Mouse (Mus musculus): ENCODE measurements around the gene Grb2.

The Grb2 gene

DNA sequence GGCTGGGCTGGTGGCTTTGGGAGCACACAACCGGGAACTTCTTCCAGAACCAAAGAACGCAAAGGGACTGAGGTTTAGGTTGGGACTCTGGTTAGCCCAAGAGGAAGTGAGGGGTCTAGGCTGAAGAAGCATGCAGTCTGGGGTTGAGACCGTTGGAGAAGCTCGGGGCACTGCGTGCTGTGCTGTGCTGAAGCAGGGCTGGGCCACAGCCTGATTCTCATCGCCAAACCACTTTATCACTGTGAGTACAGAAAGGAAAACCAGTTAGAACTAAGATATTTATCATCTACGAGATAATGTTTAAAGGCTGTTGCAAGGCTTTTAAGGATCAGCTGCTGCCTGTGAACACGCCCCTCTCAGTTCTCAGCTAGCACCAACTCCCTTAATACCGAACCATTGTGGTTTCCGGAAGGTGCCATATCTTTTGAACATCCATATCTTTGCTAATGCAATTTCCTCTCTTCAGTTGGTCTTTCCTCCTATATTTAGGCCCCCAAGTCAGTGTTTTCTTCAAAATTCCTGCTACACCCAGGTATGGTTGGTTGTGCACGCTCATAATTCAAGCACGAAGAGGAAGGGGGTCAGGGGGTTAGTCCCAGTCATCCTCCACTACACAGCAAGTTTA is 4.4 kb upstream of the Grb2 start:
- in situ Hi-C loops (cut with MboI, MseI), result no loop called here

DNA sequence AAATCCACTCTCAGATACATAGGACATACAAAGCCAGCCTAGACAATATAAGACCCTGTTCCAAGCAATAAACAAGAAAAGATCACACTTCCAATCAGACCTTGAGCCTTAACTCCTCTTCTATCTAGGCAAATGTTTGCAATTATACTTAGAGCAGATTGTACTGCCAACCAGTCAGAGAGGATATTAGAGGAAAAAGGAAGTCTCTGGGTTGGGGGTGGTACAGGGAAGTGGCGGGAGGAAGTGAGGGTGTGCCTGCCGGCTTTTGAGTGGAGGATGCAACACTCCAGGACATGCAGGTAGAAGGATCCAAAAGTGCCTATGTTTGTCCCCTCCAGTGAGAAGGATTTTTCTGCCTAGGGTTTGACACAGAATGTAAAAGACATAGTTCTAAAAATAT is 3.9 kb upstream of the Grb2 start:
- in situ Hi-C loops (cut with MboI, MseI), result no loop called here

DNA sequence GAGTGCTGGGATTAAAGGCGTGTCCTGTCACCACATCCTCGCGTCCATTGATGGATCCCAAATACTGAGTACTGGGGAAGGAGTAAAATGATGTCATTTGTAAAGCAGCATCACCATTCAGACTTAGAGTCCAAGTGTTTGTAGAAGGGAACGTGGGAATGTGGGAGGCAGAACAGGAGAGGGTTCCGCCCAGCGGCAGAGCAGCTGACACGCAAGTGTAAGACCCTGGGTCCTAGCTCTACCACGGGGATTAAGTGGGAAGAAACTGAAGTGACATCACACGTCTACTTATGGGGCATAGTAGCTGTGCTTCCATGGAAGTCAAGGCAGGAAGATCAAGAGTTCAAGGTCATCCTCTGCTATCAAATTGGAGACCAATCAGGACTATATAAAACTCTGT is 2.7 kb upstream of the Grb2 start:
- in situ Hi-C loops (cut with MboI, MseI), result no loop called here

DNA sequence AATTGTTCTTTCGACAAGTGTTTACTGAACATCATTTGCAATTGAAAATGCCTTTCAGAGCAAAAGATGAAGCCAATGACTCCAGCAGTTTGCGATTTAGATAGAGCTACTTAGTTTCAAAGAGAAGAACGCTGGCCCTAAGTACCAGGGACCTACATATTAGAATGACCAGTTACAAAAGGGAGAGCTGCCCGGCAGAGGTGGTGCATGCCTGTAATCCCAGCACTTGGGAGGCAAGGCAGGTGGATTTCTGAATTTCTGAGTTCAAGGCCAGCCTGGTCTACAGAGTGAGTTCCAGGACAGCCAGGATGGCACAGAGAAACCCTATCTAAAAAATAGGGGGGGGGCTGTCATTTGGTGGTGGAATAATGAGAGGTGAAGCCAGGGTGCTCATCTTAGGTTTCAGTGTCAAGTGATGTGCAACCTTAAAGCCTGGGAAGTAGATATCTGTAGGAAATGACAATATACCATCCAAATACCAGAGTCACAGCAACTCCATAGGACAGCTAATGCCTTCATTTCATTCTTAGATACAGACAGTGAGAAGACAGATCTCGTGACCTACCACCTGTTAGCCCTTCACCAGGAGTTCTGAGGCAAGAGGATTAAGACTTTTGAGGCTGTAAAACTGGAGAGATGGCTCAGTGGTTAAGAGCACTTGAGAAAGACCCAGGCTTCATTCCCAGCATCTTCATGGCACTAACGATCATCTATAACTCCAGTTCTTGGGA is 1.6 kb upstream of the Grb2 start:
- in situ Hi-C loops (cut with MboI, MseI), result no loop called here

DNA sequence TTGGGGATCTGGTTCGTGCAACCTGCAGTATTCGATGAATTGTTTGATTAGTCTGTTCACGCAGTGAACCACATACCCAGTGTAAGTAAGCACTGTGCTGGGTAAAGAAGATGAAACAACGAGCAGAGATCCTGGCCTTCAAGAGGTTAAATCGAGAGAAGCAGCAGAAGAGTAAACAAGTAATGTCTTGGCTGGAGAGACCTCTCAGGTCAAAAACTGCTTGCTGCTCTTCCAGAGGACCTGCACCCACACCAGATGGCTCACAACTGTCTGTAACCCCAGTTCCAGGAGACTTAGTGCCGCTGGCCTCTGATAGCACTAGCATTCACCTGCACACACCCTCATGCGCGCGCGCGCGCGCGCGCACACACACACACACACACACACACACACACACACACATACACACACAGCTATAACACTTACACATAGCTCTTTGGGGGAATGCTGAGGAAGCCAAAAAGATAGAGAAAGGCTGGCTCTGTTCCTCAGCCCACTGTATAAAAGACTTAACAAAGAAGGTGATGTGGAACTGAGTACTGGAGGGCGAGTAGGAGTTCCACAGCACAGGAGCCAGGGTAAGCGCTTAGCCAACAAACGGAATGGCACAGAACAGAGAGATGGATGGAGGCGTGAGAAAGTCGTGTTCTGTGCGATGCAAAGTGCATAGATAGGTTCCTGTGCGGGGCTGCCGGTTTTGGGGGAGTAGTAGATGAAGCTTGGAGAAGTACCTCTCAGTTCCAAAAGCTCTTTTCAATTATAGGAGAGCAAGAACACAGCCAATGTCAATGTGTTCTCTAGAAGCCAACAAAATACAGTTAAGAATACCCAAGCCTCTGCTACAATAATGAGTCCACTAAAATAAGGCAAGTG is 795 bp upstream of the Grb2 start:
- in situ Hi-C loops (cut with MboI, MseI), result no loop called here

DNA sequence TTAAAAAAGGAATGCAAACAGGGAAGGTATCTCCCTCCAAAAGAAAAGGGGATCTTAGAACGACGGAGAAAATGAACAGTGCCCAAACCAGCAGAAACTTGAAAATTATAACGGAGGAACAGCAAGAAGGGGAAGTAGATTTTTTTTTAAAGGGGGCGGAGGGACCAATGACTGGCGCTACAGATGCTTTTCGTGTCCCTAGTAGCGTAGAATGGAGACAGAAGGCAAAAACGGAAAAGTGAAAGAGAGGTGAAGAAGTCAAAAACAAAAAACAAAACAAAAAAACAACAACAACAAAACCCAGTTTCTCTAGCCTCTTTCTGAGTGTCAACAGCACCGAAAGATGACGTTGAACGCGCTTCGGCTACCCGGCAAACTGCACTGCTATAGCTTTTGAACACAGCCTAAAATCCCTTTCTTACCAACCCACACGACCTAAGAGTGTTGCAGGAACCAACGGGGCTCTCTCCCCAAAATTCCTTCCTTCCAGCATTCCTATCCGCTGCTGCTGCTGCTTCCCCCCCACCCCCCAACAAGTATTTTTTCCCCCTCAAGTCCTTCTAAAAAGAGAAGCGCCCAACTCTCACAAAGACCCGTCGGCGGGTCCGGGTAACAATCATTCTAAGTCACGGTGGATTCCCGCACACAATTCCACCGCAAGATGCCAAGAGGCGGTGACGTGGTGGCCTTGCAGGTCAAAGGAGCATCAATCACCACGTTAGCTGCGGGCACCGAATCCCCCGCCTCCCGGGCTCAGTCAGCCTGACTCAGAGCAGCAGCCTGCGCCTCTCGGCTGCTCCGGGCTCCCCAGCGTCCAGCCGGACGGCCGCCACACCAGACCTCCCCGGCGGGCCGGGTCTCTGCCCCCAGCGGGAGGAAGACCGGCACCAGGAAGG is 836 bp downstream of the Grb2 start:
- in situ Hi-C loops (cut with MboI, MseI), result no loop called here

DNA sequence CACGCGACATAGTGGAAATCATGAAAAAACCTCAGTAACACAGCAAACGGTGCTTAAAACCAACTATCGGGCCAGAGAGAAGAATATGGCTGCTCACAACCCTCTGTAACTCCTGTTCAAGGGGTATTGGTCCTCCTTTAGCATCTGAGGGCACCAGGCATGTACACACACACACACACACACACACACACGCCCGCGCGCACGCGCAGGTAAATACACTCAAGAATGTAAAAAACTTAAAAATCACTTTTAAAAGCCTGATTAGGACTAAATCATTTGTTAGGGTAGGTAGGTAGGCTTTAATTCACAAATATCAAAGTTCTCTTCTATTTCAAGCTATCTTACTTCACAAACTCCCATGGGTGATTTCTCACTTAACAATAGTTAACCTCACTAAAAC is 1.8 kb downstream of the Grb2 start:
- in situ Hi-C loops (cut with MboI, MseI), result no loop called here

DNA sequence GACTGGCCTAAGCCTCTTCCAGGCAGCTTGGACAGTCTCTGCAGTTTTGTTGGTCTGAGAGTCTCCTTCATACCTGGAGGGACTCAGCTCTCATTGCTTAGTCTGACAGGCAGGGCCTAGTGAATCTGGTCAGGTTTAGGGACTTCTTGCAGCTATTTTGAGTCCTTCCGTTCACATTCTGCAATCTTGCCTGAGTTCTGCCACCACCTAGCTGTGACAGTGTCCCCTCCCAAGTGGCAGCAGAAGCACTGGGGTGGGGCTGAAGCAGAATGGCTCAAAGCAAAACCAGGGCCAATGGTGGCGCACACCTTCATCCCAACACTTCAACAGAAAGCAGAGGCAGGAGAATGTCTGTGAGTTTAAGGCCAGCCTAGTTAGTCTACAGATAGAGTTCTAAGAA is 2.8 kb downstream of the Grb2 start:
- in situ Hi-C loops (cut with MboI, MseI), result no loop called here

DNA sequence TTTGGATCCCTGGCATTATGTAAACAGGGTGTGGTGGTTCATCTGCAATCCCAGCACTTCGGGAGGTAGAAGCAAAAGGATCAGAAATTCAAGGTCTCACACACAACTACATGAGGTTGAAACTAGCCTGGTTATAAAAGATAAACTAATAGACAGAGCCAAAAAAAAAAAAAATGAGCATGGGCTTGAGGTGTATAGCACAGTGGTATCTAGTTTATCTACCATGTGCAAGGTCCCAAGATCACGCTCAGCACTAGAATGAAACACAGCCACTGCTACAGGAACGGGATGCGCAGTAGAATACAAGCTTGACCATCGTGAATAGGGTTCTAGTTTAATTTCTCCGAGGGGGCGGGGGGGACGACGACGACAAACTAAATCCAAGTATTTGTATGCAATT is 3.7 kb downstream of the Grb2 start:
- in situ Hi-C loops (cut with MboI, MseI), result no loop called here

DNA sequence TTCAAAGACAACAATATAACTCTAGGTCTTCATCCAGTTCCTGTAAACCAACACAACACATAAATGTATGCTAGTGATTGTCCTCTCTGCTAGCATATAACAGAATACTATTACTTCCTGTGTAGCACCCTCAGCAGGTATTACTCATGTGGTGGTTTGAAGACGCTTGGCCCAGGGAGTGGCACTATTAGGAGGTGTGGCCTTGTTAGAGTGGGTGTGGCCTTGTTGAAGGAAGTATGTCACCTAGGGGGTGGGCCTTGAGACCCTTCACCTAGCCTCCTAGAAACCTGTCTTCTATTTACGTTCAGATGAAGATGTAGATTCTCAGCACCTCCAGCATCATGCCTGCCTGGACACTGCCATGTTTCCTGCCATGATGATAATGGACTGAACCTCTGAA is 4.9 kb downstream of the Grb2 start:
- in situ Hi-C loops (cut with MboI, MseI), result no loop called here

DNA sequence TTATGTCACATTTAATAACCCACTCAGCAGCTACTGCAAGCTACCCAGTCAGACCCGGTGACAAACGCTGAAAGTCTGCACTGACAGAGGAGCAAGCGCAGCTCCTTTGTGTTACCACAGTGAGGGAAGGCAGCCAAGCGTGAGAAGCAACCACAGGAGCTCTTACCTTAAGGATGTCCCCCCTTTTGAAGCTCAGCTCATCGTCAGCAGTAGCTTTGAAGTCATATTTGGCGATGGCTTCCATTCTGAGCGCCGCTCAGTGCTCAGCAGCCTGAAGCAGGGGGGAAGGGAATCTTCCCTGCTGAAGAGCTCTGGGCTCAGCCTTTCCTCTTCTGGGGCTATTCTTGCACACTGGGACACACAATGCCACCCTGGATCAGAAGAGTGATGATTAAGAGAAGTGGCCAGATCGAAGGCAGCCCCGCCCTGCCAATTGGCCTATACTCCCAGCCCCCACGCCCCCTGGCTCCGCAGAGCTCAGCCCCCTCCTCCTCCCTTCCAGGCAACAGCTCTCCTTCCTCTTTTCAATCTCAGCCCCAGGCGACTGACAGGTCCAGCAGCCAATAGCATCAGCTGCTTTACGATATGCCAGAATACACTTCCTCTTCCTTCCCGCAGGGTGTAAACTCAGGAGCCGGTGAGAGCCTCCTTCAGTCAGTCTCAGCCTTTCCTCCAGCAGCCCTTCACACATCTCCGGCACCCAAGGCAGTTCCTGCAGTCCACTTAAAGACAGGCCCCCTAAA is 9.2 kb downstream of the Grb2 start:
- in situ Hi-C loops (cut with MboI, MseI), result no loop called here

DNA sequence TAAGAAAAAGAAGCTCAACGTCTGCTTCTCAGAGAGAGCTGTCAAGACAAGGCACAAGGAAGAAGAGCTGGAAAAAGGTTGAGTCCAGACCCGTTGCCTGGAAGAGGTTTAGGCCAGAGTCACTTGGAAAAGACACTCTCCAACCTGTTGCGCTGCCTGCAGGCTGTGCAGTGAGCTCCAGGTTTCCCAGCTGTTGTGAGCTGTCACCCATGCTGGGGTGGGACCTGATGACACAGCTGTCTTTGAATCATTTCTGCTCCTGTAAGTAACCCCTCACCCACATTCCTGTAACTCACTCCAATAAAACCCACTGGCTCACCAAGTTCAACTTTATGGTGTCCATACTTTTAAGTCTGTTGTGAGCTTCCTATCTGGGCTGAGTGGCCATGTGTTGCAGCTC is 10.7 kb downstream of the Grb2 start:
- in situ Hi-C loops (cut with MboI, MseI), result no loop called here

DNA sequence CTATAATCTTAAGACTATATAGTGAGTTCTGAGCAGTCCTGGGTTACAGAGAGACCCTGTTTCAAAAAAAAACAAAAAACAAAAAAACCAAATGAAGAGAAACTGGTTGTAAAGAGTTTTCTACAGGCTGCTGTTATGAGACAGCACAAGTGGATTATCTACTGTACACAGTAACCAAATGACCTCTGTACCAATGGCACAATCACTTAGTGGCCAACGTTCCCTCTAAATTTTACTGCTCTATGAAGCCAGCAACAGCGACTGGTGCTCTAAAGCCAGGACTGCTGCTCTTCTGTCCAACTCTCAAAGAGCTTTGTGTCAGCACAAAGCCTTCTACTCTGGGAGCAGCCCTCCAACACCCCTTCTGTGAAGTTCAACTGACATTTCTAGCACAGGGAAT is 11.3 kb downstream of the Grb2 start:
- in situ Hi-C loops (cut with MboI, MseI), result no loop called here

DNA sequence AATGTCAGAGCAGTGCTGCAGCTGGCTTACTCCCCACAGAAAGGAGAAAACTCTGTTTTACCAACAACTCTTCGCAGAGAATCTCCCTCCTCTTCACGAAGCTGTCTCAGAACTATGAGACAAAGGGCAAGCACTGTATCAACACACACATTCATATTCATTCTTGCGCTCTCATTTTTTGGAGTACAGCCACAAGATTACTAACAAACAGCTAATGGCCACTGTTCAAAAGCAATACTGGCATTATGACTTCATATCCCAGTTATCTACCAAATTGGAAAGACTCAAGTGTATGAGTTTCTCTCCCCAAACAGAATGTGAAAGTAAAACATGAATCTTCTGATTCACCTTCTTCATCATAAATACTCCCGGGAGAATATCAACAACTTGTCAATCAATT is 11.9 kb downstream of the Grb2 start:
- in situ Hi-C loops (cut with MboI, MseI), result no loop called here

DNA sequence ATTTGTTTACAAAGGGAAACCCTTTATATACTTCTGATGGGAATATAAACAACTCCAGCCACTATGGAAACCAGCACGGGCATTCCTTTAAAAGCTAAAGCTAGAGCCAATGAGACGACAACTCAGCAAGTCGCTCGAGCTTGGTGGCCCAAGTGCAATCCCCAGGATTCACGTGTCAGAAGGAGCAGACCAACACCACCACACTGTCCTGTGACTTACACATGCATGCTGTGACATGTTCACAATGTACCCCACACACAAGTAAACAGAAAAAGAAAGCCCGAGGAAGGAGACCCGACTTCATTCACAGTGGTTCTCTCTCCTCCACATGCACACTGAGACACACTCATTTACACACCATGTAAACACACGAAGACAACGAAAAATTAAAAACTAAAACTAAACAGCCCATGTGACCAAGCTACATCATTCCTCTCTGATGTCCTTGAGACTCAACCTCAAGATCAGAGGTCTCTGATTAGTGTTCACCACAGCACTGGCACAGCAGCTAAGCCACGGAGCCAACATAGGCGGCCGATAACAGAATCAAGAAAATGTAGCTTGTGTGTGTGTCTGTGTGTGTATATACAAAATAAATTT is 14.3 kb downstream of the Grb2 start:
- in situ Hi-C loops (cut with MboI, MseI), result no loop called here

DNA sequence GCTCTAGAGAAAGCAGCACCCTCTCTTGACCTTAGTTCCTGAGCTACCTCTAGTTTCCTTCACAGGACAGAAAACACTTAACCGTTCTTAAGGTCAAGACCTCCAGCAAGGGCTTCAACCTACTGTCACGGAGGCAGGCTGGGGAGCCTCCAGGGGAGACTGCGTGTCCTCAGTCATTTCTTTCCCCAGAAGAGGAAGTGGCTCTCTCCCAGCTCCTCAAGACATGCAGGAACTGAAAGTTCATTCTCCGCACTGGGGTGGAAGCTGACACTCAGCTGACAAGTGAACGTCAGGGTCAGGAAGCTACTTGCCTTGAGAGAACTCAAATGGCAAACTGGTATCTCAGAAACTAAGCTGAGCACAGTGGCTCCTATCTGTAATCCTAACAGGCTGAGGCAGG is 15.6 kb downstream of the Grb2 start:
- in situ Hi-C loops (cut with MboI, MseI), result no loop called here

DNA sequence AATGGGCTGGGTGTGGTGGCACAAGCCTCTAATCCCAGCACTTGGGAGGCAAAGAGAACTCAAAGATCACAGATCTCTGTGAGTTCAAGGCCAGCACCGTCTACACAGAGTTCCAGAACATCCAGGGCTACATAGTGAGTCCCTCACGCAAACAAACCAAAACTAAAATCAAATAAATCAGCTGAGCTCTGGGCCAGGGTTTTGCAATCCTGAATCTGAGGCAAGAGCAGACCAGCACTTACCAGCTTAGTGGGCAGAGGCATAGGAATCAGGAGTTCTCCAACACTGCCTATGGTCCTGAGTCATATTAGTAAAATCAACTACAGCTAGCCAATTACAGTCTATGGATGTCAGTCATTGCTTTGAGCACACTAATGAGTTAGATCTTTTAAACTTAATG is 16.4 kb downstream of the Grb2 start:
- in situ Hi-C loops (cut with MboI, MseI), result no loop called here

DNA sequence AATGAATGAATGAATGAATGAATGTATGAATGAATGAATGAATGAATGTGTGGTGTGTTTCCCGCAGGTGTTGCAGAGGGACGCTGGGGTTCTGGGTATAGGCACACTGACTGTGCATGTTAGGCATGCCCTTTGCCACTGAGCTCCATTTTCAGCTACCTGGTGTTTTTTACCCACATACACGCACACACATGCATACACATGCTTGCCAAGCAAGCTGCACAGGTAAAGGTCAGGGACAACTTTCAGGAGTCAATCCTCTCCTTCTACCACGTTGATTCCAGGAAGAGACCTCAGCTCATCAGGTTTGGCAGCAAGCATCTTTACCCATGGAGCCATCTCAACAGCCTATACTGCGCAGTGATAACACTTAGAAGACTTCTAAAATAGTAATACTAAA is 16.9 kb downstream of the Grb2 start:
- in situ Hi-C loops (cut with MboI, MseI), result no loop called here

DNA sequence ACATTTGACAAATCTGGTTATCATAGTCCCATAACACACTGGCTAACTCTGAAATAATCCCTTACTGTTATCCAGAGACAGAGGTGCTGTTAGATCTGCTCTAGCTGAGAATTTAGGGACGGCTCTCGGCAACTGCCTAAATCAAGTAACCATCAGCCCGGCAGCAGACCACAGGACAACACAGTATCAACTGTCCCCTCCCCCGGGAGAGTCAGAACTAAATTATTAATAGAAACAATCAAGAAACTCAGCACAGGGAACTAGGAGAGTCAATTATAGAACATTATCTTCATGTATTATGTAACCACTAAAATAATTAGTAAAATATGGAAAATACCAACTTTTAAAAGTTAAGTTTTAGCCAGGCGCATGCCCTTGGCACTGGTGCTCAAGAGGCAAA is 17.4 kb downstream of the Grb2 start:
- in situ Hi-C loops (cut with MboI, MseI), result no loop called here

DNA sequence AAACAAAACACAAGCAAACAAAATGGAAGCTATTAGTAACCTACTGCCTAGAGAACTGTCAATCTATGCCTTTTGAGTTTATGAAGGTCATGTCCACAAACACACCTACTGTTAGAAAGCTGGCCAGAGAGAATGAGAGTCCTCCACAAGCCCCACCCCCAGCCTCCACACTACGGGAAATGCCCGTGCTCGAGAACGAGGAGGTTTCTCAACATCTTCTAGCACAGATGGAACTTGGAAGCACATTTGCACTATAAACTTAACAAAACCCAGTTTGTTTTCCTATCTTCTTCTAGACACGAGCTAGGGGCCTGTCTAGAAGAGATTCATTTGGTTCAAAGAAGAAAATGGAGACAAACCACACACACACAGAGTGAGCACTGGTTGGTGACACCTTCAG is 18.0 kb downstream of the Grb2 start:
- in situ Hi-C loops (cut with MboI, MseI), result no loop called here
